In genomic region chr8:90241461-90241860, GRCm38 (mm10) we compare ENCODE assay signal across 20 mouse cellular contexts.
"Had no signal": no experiment of that assay in that cellular context is flagged by ENCODE, and none has a peak within 500 bp of the region (broad histone marks: within the 10 kb centered on the region; RNA-seq: fewer than 3 reads in every experiment).

No protein-coding gene starts in this region.

- H3K9me3 ChIP-seq: liver, embryonic 12.5 days; neural tube, embryonic 13.5 days; neural tube, embryonic 15.5 days; stomach, embryonic 15.5 days had no signal

- ATAC-seq: liver, embryonic 12.5 days; midbrain, embryonic 16.5 days had no signal

- H3K4me2 ChIP-seq: liver, embryonic 12.5 days; lung, embryonic 14.5 days; midbrain, embryonic 11.5 days; neural tube, embryonic 13.5 days; neural tube, embryonic 15.5 days; stomach, embryonic 15.5 days had no signal

- H3K4me1 ChIP-seq: liver, embryonic 12.5 days; stomach, embryonic 15.5 days had no signal

- DNase-seq: lung, adult 18-20 months; lung, embryonic 14.5 days; lung, postnatal 10 days; lung, postnatal 4 days; right cerebral cortex, adult 18-20 months; right cerebral cortex, postnatal 25 days; right cerebral cortex, postnatal 4 days; spleen, adult 18-20 months; thymus, adult 2 months; thymus, postnatal 25 days; thymus, postnatal 4 days had no signal

- H3K4me3 ChIP-seq: liver, embryonic 12.5 days; myocyte; neural tube, embryonic 13.5 days; neural tube, embryonic 15.5 days; stomach, embryonic 15.5 days had no signal

- H3K9ac ChIP-seq: liver, embryonic 12.5 days; liver, embryonic 14.5 days; lung, embryonic 14.5 days; neural tube, embryonic 13.5 days; neural tube, embryonic 15.5 days; stomach, embryonic 15.5 days had no signal

- H3K36me3 ChIP-seq: liver, embryonic 12.5 days; neural tube, embryonic 13.5 days; neural tube, embryonic 15.5 days; stomach, embryonic 15.5 days had no signal

- H3K27me3 ChIP-seq: liver, embryonic 12.5 days; neural tube, embryonic 13.5 days; neural tube, embryonic 15.5 days; stomach, embryonic 15.5 days had no signal

- H3K27ac ChIP-seq: liver, embryonic 12.5 days; liver, embryonic 14.5 days; neural tube, embryonic 13.5 days; neural tube, embryonic 15.5 days; stomach, embryonic 15.5 days; stomach, postnatal 0 days had no signal
